Mouse (Mus musculus) gastrocnemius, adult 8-10 months (tissue): ENCODE results near the gene Galnt13. TPM values are rescaled to one million over a fixed set of nuclear protein-coding genes. Genes with fewer than 3 reads are reported as not detected.
"Not testable (repeated sequence)": the region's sequence is repeated elsewhere in the genome, so short reads cannot be mapped to it uniquely, and the experiment has no call there.

Experiments used
- DNase-seq, 2 experiments: peaks; one replicate each; pipeline ENCODE4 v3.0.0; 2022; ENCODE audit warnings: low spot score in 2 of 2
- total RNA-seq, 4 experiments: library from RNA; stranded (reverse); gene quantifications; 2 replicates each; pipeline ENCODE4 v1.2.4; 2022

Gene Galnt13
- total RNA-seq, result under 1 TPM in 1 of 4 experiments, not detected in 3; 0.04 TPM

GRCm38 (mm10) chr2:54435937-54436735 is at the start of gene Galnt13:
Galnt13 (plus strand) TSS chr2:54436317.
- DNase-seq, result no peak

- no peak for DNase-seq
Measured at GRCm38 (mm10) chr2:54431060-54431459, 5.1 kb upstream of the Galnt13 start.

GRCm38 (mm10) chr2:54435380-54435779 is 737 bp upstream of the Galnt13 start:
- DNase-seq, result no peak

- DNase-seq, result no peak
Measured at GRCm38 (mm10) chr2:54436736-54437500, 801 bp downstream of the Galnt13 start.

GRCm38 (mm10) chr2:54437501-54437830 is 1.3 kb downstream of the Galnt13 start:
- DNase-seq, result no peak

GRCm38 (mm10) chr2:54442734-54443500 is 6.8 kb downstream of the Galnt13 start:
- DNase-seq, result no peak

GRCm38 (mm10) chr2:54483426-54483825 is 47.3 kb downstream of the Galnt13 start:
- no peak for DNase-seq

GRCm38 (mm10) chr2:54522989-54523388 is 86.9 kb downstream of the Galnt13 start:
- DNase-seq, result no peak

- no peak for DNase-seq
Measured at GRCm38 (mm10) chr2:54527073-54527472, 91.0 kb downstream of the Galnt13 start.

GRCm38 (mm10) chr2:54558357-54559153 is 122.4 kb downstream of the Galnt13 start:
- no peak for DNase-seq

- no peak for DNase-seq
Measured at GRCm38 (mm10) chr2:54565068-54565467, 129.0 kb downstream of the Galnt13 start.

GRCm38 (mm10) chr2:54567186-54567585 is 131.1 kb downstream of the Galnt13 start:
- no peak for DNase-seq

GRCm38 (mm10) chr2:54567632-54568031 is 131.5 kb downstream of the Galnt13 start:
- no peak for DNase-seq

- not testable (repeated sequence) for DNase-seq
Measured at GRCm38 (mm10) chr2:54713817-54714216, 277.7 kb downstream of the Galnt13 start.

- no peak for DNase-seq
Measured at GRCm38 (mm10) chr2:54751232-54751631, 315.1 kb downstream of the Galnt13 start.

- no peak for DNase-seq
Measured at GRCm38 (mm10) chr2:54759781-54760180, 323.7 kb downstream of the Galnt13 start.

- DNase-seq, result no peak
Measured at GRCm38 (mm10) chr2:54778790-54779273, 342.7 kb downstream of the Galnt13 start.

- no peak for DNase-seq
Measured at GRCm38 (mm10) chr2:54813670-54814256, 377.6 kb downstream of the Galnt13 start.

- DNase-seq, result no peak
Measured at GRCm38 (mm10) chr2:54841245-54841644, 405.1 kb downstream of the Galnt13 start.

- no peak for DNase-seq
Measured at GRCm38 (mm10) chr2:54906282-54907060, 470.4 kb downstream of the Galnt13 start.
